Mouse (Mus musculus): Measurements from ENCODE around the gene Serping1.

GRCm38 (mm10) chr2:84736312-84737161 lies 38.7 kb downstream of the Serping1 start:
- TF ChIP-seq CTCF (IDR thresholded peaks at IDR 0.05; ENCODE audit: control insufficient read depth, insufficient read depth, insufficient read length): no peak
- TF ChIP-seq MYOG (IDR thresholded peaks at IDR 0.05; ENCODE audit: control insufficient read depth, extremely low read depth, insufficient read length): no peak
- no peak for TF ChIP-seq USF1 (IDR thresholded peaks at IDR 0.05; ENCODE audit: low read depth)
- TF ChIP-seq CEBPB (IDR thresholded peaks at IDR 0.05; ENCODE audit: low read depth): no peak
